Mouse (Mus musculus) thymus, postnatal 0 days (tissue): ENCODE measurements around the gene Nmral1. TPM values are rescaled to one million over a fixed set of nuclear protein-coding genes. Genes with fewer than 3 reads are reported as not detected.
A peak's percentile ranks its signal among the peaks of the same experiment; 100 is the strongest.
"Not testable (repeated sequence)": the region's sequence is repeated elsewhere in the genome, so short reads cannot be mapped to it uniquely, and the experiment has no call there.

ENCODE experiments used
- DNase-seq: peaks from one replicate; pipeline ENCODE4 v3.0.0-alpha.2; 2015; ENCODE audit warnings: low spot score
- polyA plus RNA-seq: library from polyadenylated mRNA; unstranded; fragments of >200 nt; fragmentation: Nextera tagmentation; extraction: Ambion mirVana; gene quantifications from 2 replicates; pipeline ENCODE4 v1.2.1, GENCODE M21; 2015

Gene Nmral1
- polyA plus RNA-seq, 1 experiment from 2014 or later = 40.4 TPM

GRCm38 (mm10) chr16:4717866-4718265 is 1.3 kb downstream of the Nmral1 start:
- DNase-seq = no peak

GRCm38 (mm10) chr16:4713861-4714710 is 5.1 kb downstream of the Nmral1 start:
- no peak for DNase-seq

GRCm38 (mm10) chr16:4711173-4711572 is 8.0 kb downstream of the Nmral1 start:
- no peak for DNase-seq

GRCm38 (mm10) chr16:4705541-4705940 is 13.6 kb downstream of the Nmral1 start:
- DNase-seq = no peak

- DNase-seq = no peak
Measured at GRCm38 (mm10) chr16:4702646-4703045, 16.5 kb downstream of the Nmral1 start.

- no peak for DNase-seq
Measured at GRCm38 (mm10) chr16:4701211-4701610, 17.9 kb downstream of the Nmral1 start.

- not testable (repeated sequence) for DNase-seq
Measured at GRCm38 (mm10) chr16:4689371-4689770, 29.8 kb downstream of the Nmral1 start.

- no peak for DNase-seq
Measured at GRCm38 (mm10) chr16:4684457-4684791, 34.7 kb downstream of the Nmral1 start.

GRCm38 (mm10) chr16:4683581-4684456 is 35.3 kb downstream of the Nmral1 start:
- peak; percentile 97 for DNase-seq

GRCm38 (mm10) chr16:4683193-4683580 is 36.0 kb downstream of the Nmral1 start:
- DNase-seq = no peak

- DNase-seq = no peak
Measured at GRCm38 (mm10) chr16:4682628-4683179, 36.5 kb downstream of the Nmral1 start.

GRCm38 (mm10) chr16:4680922-4681455 is 38.2 kb downstream of the Nmral1 start:
- not testable (repeated sequence) for DNase-seq

GRCm38 (mm10) chr16:4679121-4680018 is 39.8 kb downstream of the Nmral1 start, which contains the start of gene Coro7:
Gene Coro7, minus strand, starts transcription at chr16:4679777.
- DNase-seq = peak; percentile 95

GRCm38 (mm10) chr16:4678080-4678479 is 41.1 kb downstream of the Nmral1 start:
- DNase-seq = no peak

- DNase-seq = no peak
Measured at GRCm38 (mm10) chr16:4676836-4677235, 42.3 kb downstream of the Nmral1 start.

- DNase-seq = peak; percentile 89
Measured at GRCm38 (mm10) chr16:4674091-4674490, 45.1 kb downstream of the Nmral1 start.

- DNase-seq = no peak
Measured at GRCm38 (mm10) chr16:4670317-4670716, 48.8 kb downstream of the Nmral1 start.

- DNase-seq = peak; percentile 89
Measured at GRCm38 (mm10) chr16:4667190-4667808, 51.9 kb downstream of the Nmral1 start.

- no peak for DNase-seq
Measured at GRCm38 (mm10) chr16:4665726-4666125, 53.4 kb downstream of the Nmral1 start.

GRCm38 (mm10) chr16:4663806-4664205 is 55.4 kb downstream of the Nmral1 start:
- DNase-seq = no peak
